Mouse (Mus musculus) bone marrow macrophage, adult 2 months (primary cell): Measurements from ENCODE around the gene Wnt3a. TPM values are rescaled to one million over a fixed set of nuclear protein-coding genes. Genes with fewer than 3 reads are reported as not detected.

Experiments used
- H3K27ac ChIP-seq: 2 replicates; pipeline ENCODE4 v1.5.1; 2012; ENCODE audit warnings: low read depth, low read length; ENCODE audit not compliant: insufficient read depth
- H3K4me1 ChIP-seq: 2 replicates; pipeline ENCODE4 v1.6.1; 2012; ENCODE audit warnings: low read length; ENCODE audit not compliant: control insufficient read depth, insufficient read depth
- H3K4me3 ChIP-seq: 2 replicates; pipeline ENCODE4 v1.5.1; 2012; ENCODE audit warnings: mild to moderate bottlenecking, low read length, moderate library complexity; ENCODE audit not compliant: insufficient read depth
- CTCF ChIP-seq: IDR thresholded peaks from 2 replicates; pipeline ENCODE4 v1.5.1; 2012; ENCODE audit warnings: low read depth, mild to moderate bottlenecking, low read length, moderate library complexity
- POLR2A ChIP-seq: IDR thresholded peaks from 2 replicates; pipeline ENCODE4 v1.6.1; 2012; ENCODE audit warnings: mild to moderate bottlenecking, low read depth, low read length, borderline replicate concordance
- polyA plus RNA-seq: library from polyadenylated mRNA; stranded (reverse); fragments of >200 nt; gene quantifications from 2 replicates; pipeline ENCODE4 v1.2.4, GENCODE M21; 2012; ENCODE audit not compliant: missing spikeins, insufficient read depth, insufficient read length

The Wnt3a gene
- polyA plus RNA-seq, 1 experiment = not detected

DNA sequence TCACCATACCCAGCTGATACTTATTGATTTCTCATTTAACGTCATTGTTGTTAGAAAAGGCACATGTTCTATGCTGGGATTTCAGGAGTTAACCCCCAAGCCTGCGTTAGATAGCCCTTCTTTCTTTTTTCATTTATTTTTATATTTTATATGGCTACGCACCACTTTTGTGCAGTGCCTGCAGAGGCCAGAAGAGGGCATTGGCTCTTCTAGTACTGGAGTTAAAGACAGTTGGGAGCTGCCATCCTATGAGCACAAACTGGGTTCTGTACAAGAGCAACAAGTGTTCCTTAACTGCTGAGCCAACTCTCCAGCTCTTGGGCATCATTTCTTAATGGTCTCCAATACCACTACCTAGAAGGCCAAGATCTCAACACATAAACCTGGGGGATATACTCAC is 9.6 kb upstream of the Wnt3a start:
- Histone ChIP-seq H3K4me1 (peaks cover 19% of the 10 kb centered on the region), H3K4me3 (no peak overlapping the region), H3K27ac (no peak overlapping the region)
- no peak for TF ChIP-seq POLR2A
- TF ChIP-seq CTCF = no peak

DNA sequence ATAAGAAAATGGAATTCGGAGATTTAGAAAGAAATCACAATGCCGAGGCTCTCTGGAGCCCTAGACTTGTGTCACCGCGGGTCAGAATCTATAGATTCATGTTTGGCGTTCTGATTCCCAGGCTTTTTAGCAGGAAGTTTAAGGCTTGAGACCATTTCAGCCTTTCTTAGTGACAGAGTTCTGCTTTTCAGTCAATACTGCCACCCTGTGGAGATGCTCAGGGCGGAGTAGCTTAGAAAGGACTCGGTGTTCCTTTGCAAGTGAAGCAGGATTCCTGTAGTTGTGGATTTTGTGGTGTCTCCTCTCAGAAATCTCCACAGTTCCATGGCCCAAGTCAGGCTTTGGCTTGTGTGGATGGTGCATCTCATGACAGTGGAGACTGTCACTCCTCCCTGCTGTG is 7.4 kb upstream of the Wnt3a start:
- Histone ChIP-seq H3K4me1 (peaks cover 19% of the 10 kb centered on the region), H3K4me3 (no peak overlapping the region), H3K27ac (no peak overlapping the region)
- TF ChIP-seq POLR2A = no peak
- no peak for TF ChIP-seq CTCF

DNA sequence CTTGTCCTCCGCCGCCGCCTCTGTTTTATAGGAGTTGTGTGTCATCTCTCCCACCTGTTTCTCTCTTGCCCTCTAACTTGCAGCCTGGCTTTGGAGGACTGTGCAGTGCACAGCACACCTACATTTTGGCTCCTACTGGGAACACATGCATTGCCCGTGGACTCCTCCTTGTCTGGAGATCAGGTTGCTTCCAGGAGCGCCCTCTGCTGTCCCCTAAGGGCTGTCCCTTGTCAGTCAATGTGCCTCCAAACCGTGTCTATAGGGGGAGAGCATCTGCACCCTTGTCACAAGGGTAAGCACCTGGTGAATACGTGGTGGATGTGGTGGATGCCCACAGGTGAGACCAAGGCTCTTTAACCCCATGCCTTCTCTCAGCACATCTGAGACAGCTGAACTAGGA is 3.1 kb upstream of the Wnt3a start:
- Histone ChIP-seq H3K4me3 (no peak overlapping the region), H3K4me1 (peaks cover 19% of the 10 kb centered on the region), H3K27ac (no peak overlapping the region)
- TF ChIP-seq POLR2A = no peak
- TF ChIP-seq CTCF = peak; percentile 87

DNA sequence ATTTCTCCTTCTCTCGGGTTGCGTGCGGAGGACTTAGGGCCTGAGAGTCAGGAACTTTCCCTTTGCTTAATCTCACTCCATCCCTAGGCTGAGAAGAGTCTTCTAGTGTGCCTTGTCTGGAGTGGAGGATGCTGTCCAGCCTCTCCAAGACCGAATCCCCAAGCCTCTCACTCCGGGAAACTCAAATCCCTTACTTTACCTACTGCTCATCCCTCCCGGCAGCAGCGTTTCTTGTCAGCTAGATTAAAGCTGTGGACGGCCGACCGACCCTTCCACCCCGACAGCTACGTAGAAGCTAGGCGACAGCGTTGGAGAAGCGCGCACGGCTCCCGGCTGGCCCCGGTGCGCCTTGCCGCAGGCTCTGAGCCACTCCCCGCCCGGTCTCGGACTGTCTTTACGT is 846 bp downstream of the Wnt3a start:
- Histone ChIP-seq H3K4me3 (no peak overlapping the region), H3K27ac (no peak overlapping the region), H3K4me1 (no peaks in the 10 kb centered on the region)
- TF ChIP-seq CTCF = no peak
- no peak for TF ChIP-seq POLR2A

DNA sequence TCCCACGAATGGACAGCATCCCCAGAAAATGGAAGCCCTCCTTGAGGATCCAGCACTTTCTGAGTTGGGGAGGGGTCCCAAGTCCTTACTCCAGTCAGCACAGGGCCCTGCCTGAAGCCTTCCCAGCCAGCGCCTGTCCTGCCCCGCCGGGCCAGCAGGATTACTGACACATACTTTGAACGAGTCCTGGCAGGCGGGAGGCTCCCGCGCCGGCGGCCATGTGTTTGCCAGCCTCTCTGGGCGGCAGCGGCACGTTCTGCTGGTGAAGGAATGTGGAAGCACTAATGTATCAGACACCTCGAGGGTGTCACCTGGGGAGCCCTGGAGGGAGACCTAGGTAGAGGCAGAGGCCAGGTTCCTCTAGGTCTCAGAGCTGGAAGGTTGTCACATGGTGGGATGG is 6.4 kb downstream of the Wnt3a start:
- Histone ChIP-seq H3K27ac (no peak overlapping the region), H3K4me1 (no peaks in the 10 kb centered on the region), H3K4me3 (no peak overlapping the region)
- TF ChIP-seq CTCF (no peak), POLR2A (no peak)

DNA sequence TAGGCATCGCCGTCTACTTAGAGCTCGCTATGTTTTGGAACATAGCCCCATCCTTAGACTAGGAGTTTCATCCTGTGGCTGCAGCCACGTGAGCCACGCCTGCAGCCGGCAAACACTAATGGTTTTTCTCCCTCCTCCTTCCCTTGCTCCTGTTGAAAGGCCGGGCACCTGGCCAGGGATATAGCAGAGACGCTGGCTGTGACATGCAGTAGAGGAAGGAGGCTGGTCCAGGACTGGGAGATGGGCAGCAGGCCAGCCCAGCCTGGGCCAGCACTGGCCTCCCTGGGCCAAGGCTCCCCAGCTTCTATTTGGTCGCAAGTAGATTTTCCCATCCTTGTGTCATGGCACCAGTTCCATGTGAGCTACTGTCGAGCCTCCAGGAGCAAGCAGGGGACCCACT is 7.6 kb downstream of the Wnt3a start:
- TF ChIP-seq CTCF = no peak
- TF ChIP-seq POLR2A = no peak
- H3K4me3 ChIP-seq = no peak overlapping the region
- no peak overlapping the region for H3K27ac ChIP-seq
- no peaks in the 10 kb centered on the region for H3K4me1 ChIP-seq

DNA sequence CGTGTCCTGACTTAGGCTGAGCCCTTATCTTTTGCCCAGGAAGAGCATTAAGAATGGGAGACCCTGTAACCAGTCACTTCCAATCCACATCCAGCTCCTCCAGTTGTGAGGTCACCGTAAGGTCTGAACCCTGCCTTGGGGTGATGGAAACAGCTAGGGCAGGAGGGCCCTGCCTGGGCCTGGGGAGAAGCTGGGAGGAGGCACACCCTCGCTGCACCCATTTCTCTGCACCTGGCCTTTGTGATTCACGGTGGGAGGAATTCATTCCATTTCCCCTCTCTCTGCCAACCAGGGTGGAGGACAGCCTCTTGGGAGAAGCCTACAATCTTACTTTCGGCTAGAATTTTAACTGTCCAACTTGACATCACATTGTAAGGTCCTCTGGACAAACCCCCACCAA is 8.4 kb downstream of the Wnt3a start:
- no peak overlapping the region for H3K4me3 ChIP-seq
- no peaks in the 10 kb centered on the region for H3K4me1 ChIP-seq
- no peak for TF ChIP-seq POLR2A
- no peak for TF ChIP-seq CTCF
- no peak overlapping the region for H3K27ac ChIP-seq

DNA sequence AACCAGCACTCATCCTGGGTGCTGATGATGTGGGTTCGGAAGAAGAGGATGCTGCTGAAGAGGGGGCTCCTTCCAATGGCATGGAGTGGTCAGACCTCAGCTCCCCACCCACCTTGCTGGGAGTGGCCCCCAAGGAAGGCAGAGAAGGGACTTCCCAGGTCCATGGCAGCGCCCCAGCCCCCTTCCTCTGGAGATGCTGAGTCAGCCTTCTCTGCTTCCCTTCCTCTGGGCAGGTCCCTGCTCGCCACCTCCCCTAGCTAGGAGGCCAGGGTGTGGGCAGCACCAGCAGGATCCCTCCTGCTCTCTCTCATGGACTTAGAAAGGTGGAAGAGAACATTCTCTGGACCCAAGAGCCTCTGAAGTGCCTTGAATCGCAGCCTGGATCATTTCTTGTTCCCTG is 12.5 kb downstream of the Wnt3a start:
- no peak for TF ChIP-seq POLR2A
- no peak for TF ChIP-seq CTCF
- 0 out of 2 replicates have a peak, but pooled peaks cover 2% of the 10 kb centered on the region for H3K4me1 ChIP-seq

DNA sequence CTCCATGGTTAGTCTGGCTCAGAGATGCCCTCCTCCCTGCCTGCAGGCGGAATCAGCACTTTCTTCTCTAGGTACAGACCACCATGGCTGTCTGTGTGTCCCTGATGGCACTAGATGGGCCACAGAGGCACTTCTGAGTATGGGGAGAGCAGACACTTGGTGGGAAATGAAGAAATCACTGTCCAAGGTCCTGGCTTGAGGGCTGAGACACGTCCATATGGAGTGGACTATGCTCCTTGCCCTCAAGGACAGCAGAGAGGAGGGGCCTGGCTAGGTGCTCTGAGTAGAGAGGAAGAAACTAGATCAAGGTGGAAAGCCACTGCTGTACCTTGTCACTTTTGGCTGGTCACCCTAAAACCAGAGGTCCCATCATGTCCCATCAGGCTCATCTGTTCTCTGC is 13.7 kb downstream of the Wnt3a start:
- TF ChIP-seq POLR2A (no peak), CTCF (no peak)
- H3K27ac ChIP-seq = no peak overlapping the region
- 0 out of 2 replicates have a peak, but pooled peaks cover 2% of the 10 kb centered on the region for H3K4me1 ChIP-seq
- H3K4me3 ChIP-seq = no peak overlapping the region

More for the DNA sequence above, 12.5 kb downstream of the Wnt3a start:
- no peak overlapping the region for H3K4me3 ChIP-seq
- H3K27ac ChIP-seq = no peak overlapping the region

DNA sequence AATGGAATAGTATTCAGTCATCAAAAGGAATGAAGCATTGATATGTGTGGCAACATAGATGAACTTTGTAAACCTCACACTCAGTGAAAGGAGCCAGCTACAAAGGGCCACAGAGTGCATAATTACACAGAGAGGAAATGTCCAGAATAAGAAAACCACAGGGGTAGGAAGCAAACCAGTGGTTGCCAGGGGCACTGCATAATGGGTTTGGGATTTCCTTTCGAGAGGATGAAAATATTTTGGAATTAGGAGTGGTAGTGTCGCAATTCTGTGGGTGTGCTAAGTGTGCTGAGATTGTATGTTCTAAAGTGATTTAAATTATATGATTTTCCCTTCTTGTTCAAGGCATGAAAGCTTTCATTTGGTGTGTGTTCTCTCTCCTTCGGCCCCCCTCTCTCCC is 16.4 kb downstream of the Wnt3a start:
- Histone ChIP-seq H3K27ac (no peak overlapping the region), H3K4me3 (no peak overlapping the region), H3K4me1 (0 out of 2 replicates have a peak, but pooled peaks cover 2% of the 10 kb centered on the region)
- TF ChIP-seq POLR2A = no peak
- TF ChIP-seq CTCF = no peak

DNA sequence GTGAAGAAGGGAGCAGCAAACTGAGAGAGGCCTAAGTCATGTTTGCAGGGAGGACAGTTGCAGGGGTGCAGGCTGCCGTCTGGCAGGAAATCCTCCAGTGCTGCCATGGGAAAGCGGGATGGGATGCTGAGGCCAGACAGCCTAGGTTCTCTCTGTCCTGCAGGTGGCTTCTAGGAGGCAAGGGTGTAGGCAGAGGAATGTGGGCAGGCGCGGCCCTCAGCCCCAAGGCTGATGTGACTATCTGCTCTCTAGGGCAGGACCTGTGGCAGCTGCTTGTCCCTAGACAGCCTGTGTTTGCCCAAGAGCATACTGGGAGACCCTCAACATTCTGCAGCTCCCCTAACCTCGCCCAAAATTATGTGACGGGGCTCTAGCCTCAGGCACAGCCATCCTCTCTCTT is 23.8 kb downstream of the Wnt3a start:
- H3K27ac ChIP-seq = no peak overlapping the region
- TF ChIP-seq CTCF (no peak), POLR2A (no peak)
- no peaks in the 10 kb centered on the region for H3K4me1 ChIP-seq
- no peak overlapping the region for H3K4me3 ChIP-seq
